Mouse (Mus musculus) activated CD4-positive, CD25-positive, alpha-beta regulatory T cell, adult 4 months (primary cell): Measurements from ENCODE around the gene Pnp2. TPM values are rescaled to one million over a fixed set of nuclear protein-coding genes. Genes with fewer than 3 reads are reported as not detected.

Experiments
- ATAC-seq: one replicate; pipeline ENCODE4 v1.8.0; 2017
- polyA plus RNA-seq, 2 experiments: library from polyadenylated mRNA; unstranded; fragments of 100-300 nt; shearing (Covaris generic); gene quantifications; one replicate each; pipeline ENCODE4 v1.2.1; 2017

Gene Pnp2
- polyA plus RNA-seq, 2 experiments from 2014 or later = 0.60 to 0.85 TPM

GRCm38 (mm10) chr14:51009572-51009971 is 53.8 kb downstream of the Pnp2 start:
- ATAC-seq = no peak

Other genes with a start within 250 kb of the Pnp2 start
- under 1 TPM in 1 of 2 experiments, not detected in 1; 0.21 TPM for gene Olfr748, start 248.6 kb upstream of the Pnp2 start, polyA plus RNA-seq
- not detected for gene Olfr749, start 210.9 kb upstream of the Pnp2 start, polyA plus RNA-seq
- gene Ttc5, start 170.5 kb upstream of the Pnp2 start, polyA plus RNA-seq = 100 to 1,000 TPM; 108 to 124 TPM
- not detected for gene Ccnb1ip1, start 148.3 kb upstream of the Pnp2 start, polyA plus RNA-seq
- 10 to 100 TPM; 83.6 to 88.1 TPM for gene Parp2, start 148.2 kb upstream of the Pnp2 start, polyA plus RNA-seq
- gene Tep1, start 85.4 kb upstream of the Pnp2 start, polyA plus RNA-seq = 10 to 100 TPM; 20.7 to 22.0 TPM
- under 1 TPM in 1 of 2 experiments, not detected in 1; 0.21 TPM for gene Klhl33, start 58.5 kb upstream of the Pnp2 start, polyA plus RNA-seq
- gene Osgep, start 31.1 kb upstream of the Pnp2 start, polyA plus RNA-seq = 100 to 1,000 TPM in 1 of 2 experiments, 10 to 100 TPM in 1; 73.9 to 108 TPM
- gene Apex1, start 31.0 kb upstream of the Pnp2 start, polyA plus RNA-seq = 100 to 1,000 TPM in 1 of 2 experiments, 10 to 100 TPM in 1; 72.8 to 108 TPM
- gene Pip4p1, start 25.1 kb upstream of the Pnp2 start, polyA plus RNA-seq = 1 to 10 TPM; 3.6 to 4.1 TPM
- 10 to 100 TPM; 61.0 to 76.3 TPM for gene Pnp, start 24.9 kb upstream of the Pnp2 start, polyA plus RNA-seq
- gene Gm49342, start 11.5 kb upstream of the Pnp2 start, polyA plus RNA-seq = 1 to 10 TPM in 1 of 2 experiments, not detected in 1; 9.9 TPM
- gene Rnase10, start 51.8 kb downstream of the Pnp2 start, polyA plus RNA-seq = not detected
- gene Rnase9, start 85.9 kb downstream of the Pnp2 start, polyA plus RNA-seq = not detected
- not detected for gene Rnase11, start 94.2 kb downstream of the Pnp2 start, polyA plus RNA-seq
- gene Rnase12, start 101.7 kb downstream of the Pnp2 start, polyA plus RNA-seq = not detected
- gene Olfr750, start 118.4 kb downstream of the Pnp2 start, polyA plus RNA-seq = not detected
- gene Rnase4, start 135.1 kb downstream of the Pnp2 start, polyA plus RNA-seq = 10 to 100 TPM; 11.7 to 15.5 TPM
- 1 to 10 TPM; 3.7 to 6.6 TPM for gene Ang, start 135.2 kb downstream of the Pnp2 start, polyA plus RNA-seq
- not detected for gene Eddm3b, start 158.4 kb downstream of the Pnp2 start, polyA plus RNA-seq
- gene Rnase6, start 167.9 kb downstream of the Pnp2 start, polyA plus RNA-seq = 1 to 10 TPM; 1.9 to 6.0 TPM
- gene Rnase1, start 190.8 kb downstream of the Pnp2 start, polyA plus RNA-seq = not detected
- gene Rnase2b, start 206.3 kb downstream of the Pnp2 start, polyA plus RNA-seq = not detected
- gene Ang2, start 243.2 kb downstream of the Pnp2 start, polyA plus RNA-seq = not detected
- gene Ear14, start 247.4 kb downstream of the Pnp2 start, polyA plus RNA-seq = not detected